Mouse (Mus musculus): ENCODE measurements around the gene Oit1.

GRCm38 (mm10) chr14:8392181-8392825, 13.7 kb upstream of the Oit1 start:
- TF ChIP-seq POLR2A (IDR thresholded peaks at IDR 0.05; ENCODE audit: control insufficient read depth, extremely low read depth, insufficient read depth, low read length, poor library complexity) (no peak), CTCF (IDR thresholded peaks at IDR 0.05; ENCODE audit: borderline replicate concordance, control insufficient read depth, extremely low read depth, insufficient read depth, low read length, poor library complexity) (no peak)
